Mouse (Mus musculus): ENCODE measurements around the gene Trio.

DNA sequence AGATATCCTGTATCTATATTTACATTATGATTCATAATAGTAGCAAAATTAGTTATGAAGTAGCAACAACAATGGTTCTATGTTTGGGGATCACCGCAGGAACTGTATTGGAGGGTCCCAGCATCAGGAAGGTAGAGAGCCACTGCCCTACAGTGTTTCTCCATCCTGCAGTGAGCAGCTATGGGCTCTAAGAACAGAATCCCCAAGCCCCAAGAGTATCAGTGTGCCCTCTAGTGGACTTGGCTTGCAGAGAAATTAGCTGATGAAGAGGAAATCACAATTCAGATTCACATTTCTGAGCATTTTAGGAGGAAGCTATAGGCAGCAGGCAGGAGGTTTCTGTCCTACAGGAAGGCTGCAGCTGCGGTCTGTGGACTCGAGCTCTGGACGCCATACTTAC, 202.1 kb downstream of the Trio start:
- TF ChIP-seq POLR2A (IDR thresholded peaks at IDR 0.05; ENCODE audit: borderline replicate concordance, control insufficient read depth, low read depth, low read length) (no peak), CTCF (IDR thresholded peaks at IDR 0.05; ENCODE audit: control insufficient read depth, insufficient read depth, low read length) (no peak)
